Mouse (Mus musculus) B cell, adult 62 days (primary cell): ENCODE results near the gene Ndufa4l2. TPM values are rescaled to one million over a fixed set of nuclear protein-coding genes. Genes with fewer than 3 reads are reported as not detected.

ENCODE experiments used
- total RNA-seq: library from RNA; stranded (reverse); gene quantifications from 4 replicates; pipeline ENCODE4 v1.2.4, GENCODE M21; 2023

The Ndufa4l2 gene
- total RNA-seq = not detected in 4 replicates

DNA sequence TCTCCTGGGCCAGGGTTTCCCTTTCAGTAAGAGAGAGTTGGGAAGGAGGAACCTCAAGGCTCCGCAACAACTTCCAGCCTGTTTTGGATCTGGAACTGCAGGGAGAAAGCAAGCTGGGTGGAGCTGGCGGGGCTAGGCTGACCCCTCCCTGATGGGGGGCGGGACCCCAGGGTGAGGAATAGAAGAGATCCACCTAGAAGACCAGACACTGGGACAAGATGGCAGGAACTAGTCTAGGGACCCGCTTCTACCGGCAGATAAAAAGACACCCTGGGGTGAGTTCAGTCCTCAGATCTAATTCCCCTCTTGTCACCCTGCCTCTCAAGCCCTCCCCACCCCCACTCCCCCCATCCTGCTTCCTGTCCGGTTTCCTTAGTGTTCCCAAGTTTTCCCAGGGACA is at the start of gene Ndufa4l2:
Gene Ndufa4l2 (plus strand): TSS at position 204 of the 400 bp plus-strand sequence.

DNA sequence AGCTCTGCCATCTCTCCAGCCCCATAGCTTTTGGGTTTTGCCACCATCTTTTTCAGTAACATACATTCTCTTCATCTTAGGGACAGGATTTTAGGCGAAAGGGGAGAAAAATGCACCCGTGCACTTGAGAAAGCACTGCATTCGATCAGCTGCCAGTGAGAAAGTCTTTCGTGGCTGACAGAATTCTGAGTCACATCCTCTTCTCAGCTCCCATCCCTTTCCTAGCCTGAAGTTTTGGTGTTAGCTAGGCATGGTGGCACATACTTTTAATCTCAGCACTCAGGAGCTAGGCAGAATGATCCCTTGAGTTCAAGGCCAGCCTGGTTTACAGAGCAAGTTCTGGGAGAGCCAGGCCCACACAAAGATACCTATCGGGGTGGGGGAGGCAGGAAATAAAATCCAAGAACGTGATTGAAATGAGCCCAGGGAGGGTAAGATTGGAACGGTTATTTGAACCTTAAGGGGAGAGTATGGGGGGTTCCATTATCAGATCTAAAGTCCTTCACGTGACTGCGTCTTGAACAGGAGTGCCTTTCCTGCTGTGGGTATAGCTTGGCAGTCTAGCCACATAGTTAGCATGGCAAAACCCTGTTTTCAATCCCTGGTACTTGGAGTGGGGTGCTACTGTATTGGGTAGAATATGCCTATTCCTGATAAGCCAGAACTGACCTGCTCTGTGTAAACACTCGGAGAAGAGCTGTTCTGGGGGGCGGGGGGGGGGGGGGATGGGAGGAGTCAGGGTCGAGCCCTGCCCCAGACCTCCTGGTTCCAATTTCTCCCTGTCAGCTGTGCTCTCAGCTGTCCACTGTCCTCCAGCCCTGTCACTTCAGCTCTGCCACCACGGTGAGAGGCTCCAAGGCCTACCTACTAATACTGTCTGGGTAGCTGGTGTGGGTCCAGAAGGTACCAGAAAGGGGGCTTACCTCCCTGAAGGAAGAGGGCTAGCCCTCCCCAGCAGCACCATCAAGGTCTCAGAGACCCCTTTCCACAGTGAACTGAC is 13.6 kb upstream of the Ndufa4l2 start, which contains the start of gene Stac3:
Gene Stac3 (plus strand): TSS at position 793 of the 1,000 bp plus-strand sequence.

GRCm38 (mm10) chr10:127522088-127522581 is 7.4 kb downstream of the Ndufa4l2 start, which contains the start of gene Shmt2:
TSS of gene Shmt2 (minus strand) at chr10:127522444.

DNA sequence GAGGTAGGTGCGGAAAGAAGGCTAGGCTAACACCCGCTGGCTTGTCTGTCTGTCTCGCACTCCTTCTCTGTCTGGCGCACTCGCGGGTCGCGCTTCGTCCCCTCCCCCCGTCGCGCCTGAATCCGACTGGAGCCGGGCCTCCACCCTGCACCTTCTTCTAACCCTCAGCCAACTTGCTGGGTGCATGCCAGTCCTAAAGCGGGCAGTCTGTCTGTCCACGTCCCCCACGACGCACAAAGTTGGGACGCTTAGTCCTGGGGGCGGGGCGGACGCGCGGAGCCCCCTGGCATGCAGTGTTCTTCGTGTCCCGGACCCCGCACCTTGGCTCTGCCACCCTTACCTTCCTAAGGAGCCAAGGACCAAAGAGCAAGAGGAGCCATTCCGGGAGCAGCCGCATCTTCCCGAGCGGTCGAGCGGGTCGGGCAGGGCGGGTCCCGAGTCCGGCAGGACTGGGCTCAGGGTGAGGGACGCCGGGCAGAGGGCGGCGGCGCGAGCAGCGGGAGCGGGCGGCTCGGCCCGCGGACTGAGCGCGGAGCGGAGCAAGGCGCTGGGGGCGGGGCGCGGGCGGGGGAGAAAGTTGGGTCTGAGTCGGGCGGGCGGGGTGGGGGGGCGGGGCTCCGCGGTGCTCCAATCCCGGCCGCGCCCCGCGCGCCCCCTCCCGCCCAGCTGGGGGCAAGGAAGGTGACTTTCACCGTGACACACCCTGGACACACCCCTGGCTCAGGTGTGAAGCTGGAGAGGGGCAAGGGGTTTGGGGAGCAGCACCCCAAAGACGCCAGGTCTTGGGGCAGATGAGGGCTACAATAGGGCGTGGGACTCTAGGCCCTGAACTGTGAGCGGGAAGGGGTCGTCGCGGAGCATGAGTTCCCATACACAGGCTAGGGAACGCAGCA is 19.5 kb downstream of the Ndufa4l2 start, which contains the start of gene Nxph4:
Gene Nxph4 (minus strand): TSS at position 524 of the 893 bp plus-strand sequence.

Other genes starting within 250 kb of the Ndufa4l2 start
- gene Dctn2, start 248.6 kb upstream of the Ndufa4l2 start, total RNA-seq = 109 to 116 TPM (median 114 TPM) in 4 replicates
- gene Mbd6, start 225.9 kb upstream of the Ndufa4l2 start, total RNA-seq = 99.9 to 129 TPM (median 111 TPM) in 4 replicates
- gene Mars, start 203.2 kb upstream of the Ndufa4l2 start, total RNA-seq = 53.5 to 66.7 TPM (median 58.0 TPM) in 4 replicates
- 102 to 114 TPM (median 105 TPM) in 4 replicates for gene Arhgap9, start 193.0 kb upstream of the Ndufa4l2 start, total RNA-seq
- gene Gli1, start 173.0 kb upstream of the Ndufa4l2 start, total RNA-seq = not detected in 4 replicates
- not detected in 4 replicates for gene Inhbe, start 160.6 kb upstream of the Ndufa4l2 start, total RNA-seq
- gene Inhbc, start 144.5 kb upstream of the Ndufa4l2 start, total RNA-seq = not detected in 4 replicates
- gene R3hdm2, start 134.6 kb upstream of the Ndufa4l2 start, total RNA-seq = 107 to 131 TPM (median 121 TPM) in 4 replicates
- 6.9 to 12.7 TPM (median 9.6 TPM) in 4 replicates for gene Stac3, start 13.3 kb upstream of the Ndufa4l2 start, total RNA-seq
- 49.9 to 65.4 TPM (median 64.7 TPM) in 4 replicates for gene Shmt2, start 7.5 kb downstream of the Ndufa4l2 start, total RNA-seq
- gene Nxph4, start 19.6 kb downstream of the Ndufa4l2 start, total RNA-seq = not detected in 4 replicates
- gene Lrp1, start 106.2 kb downstream of the Ndufa4l2 start, total RNA-seq = 2.9 to 5.1 TPM (median 3.5 TPM) in 4 replicates
- 230 to 250 TPM (median 232 TPM) in 4 replicates for gene Stat6, start 128.0 kb downstream of the Ndufa4l2 start, total RNA-seq
- 10.0 to 15.6 TPM (median 13.7 TPM) in 4 replicates for gene Nemp1, start 151.9 kb downstream of the Ndufa4l2 start, total RNA-seq
- 34.1 to 42.9 TPM (median 40.1 TPM) in 4 replicates for gene Nab2, start 153.6 kb downstream of the Ndufa4l2 start, total RNA-seq
- 0.17 to 0.27 TPM in 2 of 4 replicates, not detected in the others for gene Myo1a, start 190.2 kb downstream of the Ndufa4l2 start, total RNA-seq
- not detected in 4 replicates for gene Tac2, start 209.5 kb downstream of the Ndufa4l2 start, total RNA-seq
- gene Zbtb39, start 224.6 kb downstream of the Ndufa4l2 start, total RNA-seq = 14.8 to 17.7 TPM (median 16.2 TPM) in 4 replicates
- not detected in 4 replicates for gene Gpr182, start 236.8 kb downstream of the Ndufa4l2 start, total RNA-seq
- gene Rdh1, start 244.8 kb downstream of the Ndufa4l2 start, total RNA-seq = 0.18 to 0.50 TPM in 2 of 4 replicates, not detected in the others
- not detected in 4 replicates for gene Rdh16f1, start 244.8 kb downstream of the Ndufa4l2 start, total RNA-seq